Mouse (Mus musculus) brain, embryonic 18.5 days (tissue): ENCODE measurements around the gene Car9.
"Not testable (repeated sequence)": the region's sequence is repeated elsewhere in the genome, so short reads cannot be mapped to it uniquely, and the experiment has no call there.

ENCODE experiments used
- DNase-seq: peaks from one replicate; pipeline ENCODE4 v3.0.0-alpha.2; 2012; ENCODE audit warnings: low read depth, low spot score

Car9 gene

DNA sequence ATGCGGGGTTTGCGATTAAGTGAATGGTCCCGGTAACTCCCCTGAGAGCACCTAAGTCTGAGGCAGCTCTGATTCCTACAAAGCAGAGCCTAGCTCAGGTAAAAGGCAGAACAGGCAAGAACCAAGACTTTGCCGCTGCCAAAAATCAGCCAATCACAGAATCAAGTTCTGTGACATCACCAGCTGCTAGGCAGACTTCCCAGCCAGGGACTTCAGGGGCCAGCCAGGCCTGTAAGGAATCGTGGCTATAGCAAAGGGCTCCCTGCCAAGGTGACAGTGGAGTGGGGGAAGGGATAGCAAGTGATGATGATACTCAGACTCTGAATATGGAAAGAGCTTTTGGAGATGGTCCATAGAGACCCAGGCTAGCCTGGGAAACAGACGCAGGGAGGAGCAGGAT is 13.2 kb downstream of the Car9 start:
- peak; percentile 55 for DNase-seq

DNA sequence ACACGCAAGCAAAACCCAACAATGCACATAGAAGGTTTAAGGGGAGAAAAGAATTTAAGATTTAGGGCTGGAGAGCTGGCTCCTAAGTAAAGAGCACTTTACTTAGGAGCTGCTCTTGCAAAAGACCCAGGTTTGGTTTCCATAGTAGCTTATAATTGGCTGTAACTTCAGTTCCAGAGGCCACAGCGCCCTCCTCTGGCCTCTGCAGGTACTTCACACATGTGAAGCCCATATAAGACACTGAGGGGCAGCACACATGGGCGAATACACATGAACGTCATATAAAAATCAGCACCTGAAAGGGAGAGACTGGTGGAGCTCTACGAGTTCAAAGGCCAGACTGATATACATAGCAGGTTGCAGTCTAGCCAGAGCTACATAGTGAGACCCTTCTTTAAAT is 21.1 kb downstream of the Car9 start:
- no peak for DNase-seq

- no peak for DNase-seq
These were observed 21.7 kb downstream of the Car9 start for GRCm38 (mm10) chr4:43528487-43528886.

- DNase-seq = no peak
These were observed 23.3 kb downstream of the Car9 start for GRCm38 (mm10) chr4:43530081-43530501.

- DNase-seq = no peak
These were observed 23.8 kb downstream of the Car9 start for GRCm38 (mm10) chr4:43530581-43530980.

- no peak for DNase-seq
These were observed 26.5 kb downstream of the Car9 start for GRCm38 (mm10) chr4:43533270-43533669.

GRCm38 (mm10) chr4:43535628-43536027 is 28.9 kb downstream of the Car9 start:
- DNase-seq = no peak

DNA sequence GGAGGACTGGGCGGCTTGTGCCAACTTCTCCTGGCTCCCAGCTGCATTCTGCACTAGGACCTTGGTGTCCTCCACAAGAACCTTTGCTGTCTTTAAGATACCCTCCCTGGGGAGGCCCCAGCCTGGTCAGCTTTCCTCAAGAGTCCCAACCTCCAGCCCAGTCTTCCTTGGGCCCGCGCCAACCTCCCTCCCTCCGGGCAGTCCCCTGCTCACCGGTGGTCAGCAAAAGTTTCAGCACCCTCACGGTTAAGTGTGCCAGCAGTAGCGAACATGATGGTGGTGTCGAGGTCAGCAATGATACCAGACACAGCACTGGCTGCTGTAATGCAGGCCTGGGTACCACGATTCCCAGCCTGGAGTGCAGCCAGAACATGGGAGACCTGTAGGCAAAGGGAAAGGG is 29.3 kb downstream of the Car9 start:
- no peak for DNase-seq

- no peak for DNase-seq
These were observed 35.3 kb downstream of the Car9 start for GRCm38 (mm10) chr4:43542044-43542443.

DNA sequence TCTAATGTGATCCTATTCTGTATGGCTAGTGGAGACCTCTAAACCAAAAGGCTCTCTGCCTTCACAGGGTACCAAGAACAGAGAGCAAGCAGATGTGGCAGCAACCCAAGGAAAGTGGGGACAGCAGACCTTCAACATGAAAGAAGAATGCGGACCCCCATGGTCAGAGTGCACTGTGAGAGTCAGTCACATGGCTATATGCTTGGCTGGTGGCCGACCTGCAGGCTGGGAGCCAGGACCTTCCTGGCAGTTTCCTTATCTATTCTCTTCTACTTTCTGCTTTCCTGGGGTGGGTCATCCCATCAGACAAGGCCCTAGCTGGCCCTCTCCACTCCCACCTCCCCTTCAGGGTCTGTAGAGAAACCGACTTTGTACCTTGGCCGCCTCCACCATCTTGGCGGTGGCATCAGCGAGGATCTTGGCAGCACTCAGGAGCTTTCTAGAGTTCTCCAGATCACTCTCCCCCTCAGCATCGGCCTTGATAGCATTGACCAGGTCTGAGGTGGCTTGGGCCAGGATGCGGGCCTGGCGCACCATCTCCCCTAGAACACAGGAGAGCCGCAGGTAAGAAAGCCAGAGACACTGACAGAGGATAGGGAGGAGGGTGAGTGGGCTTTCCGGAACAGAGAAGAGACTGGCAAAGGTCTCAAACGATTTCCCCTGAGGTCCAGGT is 39.7 kb downstream of the Car9 start:
- DNase-seq = no peak

- no peak for DNase-seq
These were observed 40.4 kb downstream of the Car9 start for GRCm38 (mm10) chr4:43547160-43547559.

- DNase-seq = no peak
These were observed 42.3 kb downstream of the Car9 start for GRCm38 (mm10) chr4:43549055-43549454.

- not testable (repeated sequence) for DNase-seq
These were observed 45.1 kb downstream of the Car9 start for GRCm38 (mm10) chr4:43551854-43552253.

- DNase-seq = no peak
These were observed 45.7 kb downstream of the Car9 start for GRCm38 (mm10) chr4:43552437-43552836.

GRCm38 (mm10) chr4:43553891-43554290 is 47.1 kb downstream of the Car9 start:
- no peak for DNase-seq

GRCm38 (mm10) chr4:43555926-43556325 is 49.2 kb downstream of the Car9 start:
- no peak for DNase-seq

DNA sequence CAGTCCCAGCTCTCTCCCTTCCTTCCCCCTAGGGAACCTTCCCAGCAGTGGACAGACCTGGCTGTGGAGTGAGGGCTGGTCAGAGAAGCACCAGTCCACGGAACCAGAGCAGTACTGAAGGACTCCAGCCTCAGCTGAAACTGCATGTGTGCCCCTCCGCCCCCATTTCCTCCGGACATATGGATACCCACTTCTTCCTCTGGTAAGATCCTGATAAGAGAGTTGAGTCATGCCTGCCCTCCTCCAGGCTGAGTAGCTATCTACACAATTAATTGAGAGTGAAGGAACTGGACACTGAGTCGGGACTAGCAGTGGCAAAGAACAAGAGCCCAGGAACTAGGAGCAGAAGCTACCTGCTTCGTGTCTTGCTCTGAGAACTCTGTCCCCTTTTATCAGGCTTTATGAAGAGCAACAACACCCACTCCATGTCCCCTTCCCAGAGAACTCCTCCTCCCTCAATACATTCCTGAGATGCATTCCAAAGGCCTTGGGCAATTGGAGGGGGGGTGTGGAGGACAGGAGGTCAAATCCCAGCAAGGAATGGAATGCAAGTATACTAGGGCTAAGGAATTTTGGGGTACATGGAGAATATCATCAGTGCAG is 51.4 kb downstream of the Car9 start:
- DNase-seq = no peak

DNA sequence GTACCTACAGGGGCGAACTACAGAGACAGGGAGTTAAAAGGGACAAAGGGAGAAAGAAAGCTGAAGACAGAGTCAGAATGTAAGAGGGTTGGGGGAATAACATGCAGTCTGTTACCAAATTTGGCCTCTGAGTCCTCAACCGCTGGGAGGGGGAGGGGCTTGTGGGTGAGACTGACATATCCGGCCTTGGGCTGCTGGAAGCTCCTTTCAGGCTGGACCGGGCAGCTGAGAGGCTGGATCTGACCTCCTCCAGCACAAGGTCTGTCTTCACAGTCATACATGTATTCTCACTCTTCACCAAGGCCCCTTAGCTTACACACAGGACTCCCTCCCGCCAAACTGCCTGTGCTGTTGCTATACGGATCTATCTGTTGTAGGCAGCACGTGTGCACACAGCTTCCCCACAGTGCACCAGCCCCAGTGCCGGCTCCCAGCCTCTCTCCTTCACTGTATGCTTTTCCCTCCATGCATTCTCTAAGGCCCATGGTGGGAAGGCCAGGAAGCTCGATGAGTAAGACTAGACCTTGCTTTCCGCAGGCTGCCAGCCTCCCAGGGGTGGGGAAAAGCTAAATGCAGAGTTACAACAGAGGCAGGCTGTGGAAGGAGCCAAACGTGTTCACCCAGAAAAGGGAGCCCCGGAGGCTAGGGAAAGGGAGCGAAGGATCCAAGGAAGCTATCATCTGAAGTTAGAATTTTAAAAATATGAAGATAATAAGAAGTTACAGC is 52.0 kb downstream of the Car9 start:
- DNase-seq = no peak

DNA sequence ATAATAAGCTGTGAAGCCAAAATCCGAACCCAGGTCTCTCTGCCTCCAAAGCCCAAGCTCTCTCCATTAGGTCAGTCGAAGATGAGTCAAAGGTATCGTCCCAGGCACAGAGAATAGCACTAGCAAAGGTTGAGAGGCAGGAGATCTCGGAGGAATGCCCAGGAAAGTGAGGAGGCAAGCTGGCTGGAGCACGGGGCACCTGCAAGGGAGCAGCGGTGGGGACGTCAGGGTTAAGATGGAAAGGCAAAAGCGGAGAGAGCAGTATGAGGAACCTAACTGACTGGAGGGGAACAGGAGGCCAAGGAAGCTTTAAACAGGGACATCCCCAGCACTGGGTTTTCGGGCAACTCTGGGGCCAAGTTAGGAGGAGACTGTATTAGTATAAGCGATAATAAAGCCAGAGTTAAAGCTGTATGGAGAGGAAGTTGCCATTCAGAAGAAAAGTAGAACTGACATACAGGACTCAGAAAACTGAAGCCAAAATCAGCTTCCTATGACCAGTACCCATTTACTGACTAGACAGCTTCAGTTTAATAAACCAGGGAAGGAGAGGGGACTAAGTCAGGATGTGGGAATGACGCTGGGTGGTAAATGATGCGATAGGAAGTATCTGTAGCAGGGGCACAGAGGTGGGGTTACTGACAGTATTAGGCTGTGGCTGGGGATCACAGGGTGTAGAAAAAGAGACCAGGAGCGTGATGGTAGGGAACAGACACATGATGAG is 52.9 kb downstream of the Car9 start:
- DNase-seq = no peak

- DNase-seq = no peak
These were observed 53.5 kb downstream of the Car9 start for GRCm38 (mm10) chr4:43560243-43560611.

GRCm38 (mm10) chr4:43560976-43561375 is 54.2 kb downstream of the Car9 start:
- no peak for DNase-seq

GRCm38 (mm10) chr4:43561436-43561996 is 54.8 kb downstream of the Car9 start:
- DNase-seq = no peak
